Comparison of ENCODE assay signal across 11 mouse cellular contexts in genomic region chr5:31876216-31876974, GRCm38 (mm10).
A peak's percentile ranks its signal among the peaks of the same experiment; 100 is the strongest.
DNase-seq lines count a peak whose midpoint lies in the region.
"Had no signal": no experiment of that assay in that cellular context is flagged by ENCODE, and none has a peak within 500 bp of the region (broad histone marks: within the 10 kb centered on the region; RNA-seq: fewer than 3 reads in every experiment).

No protein-coding gene starts in this region.

- no peak overlapping the region for H3K4me3 ChIP-seq in heart, embryonic 10.5 days
- H3K4me3 ChIP-seq: neural tube, embryonic 15.5 days had no signal

- no peaks in the 10 kb centered on the region for H3K27me3 ChIP-seq in heart, embryonic 10.5 days (ENCODE audit: insufficient read depth, poor library complexity, severe bottlenecking)
- H3K27me3 ChIP-seq: neural tube, embryonic 15.5 days had no signal

- DNase-seq in adrenal gland, postnatal 10 days, result peak; percentile 22
- no peak for DNase-seq in adrenal gland, postnatal 36 days
- peak; percentile 31 for DNase-seq in 416B (ENCODE audit: low read depth)
- no peak for DNase-seq in heart, embryonic 10.5 days (ENCODE audit: low spot score)
- peak; percentile 49 for DNase-seq in kidney, postnatal 14 days
- no peak for DNase-seq in spleen, postnatal 10 days (ENCODE audit: low spot score in 2 of 2)
- DNase-seq in urinary bladder, postnatal 36 days (ENCODE audit: low spot score in 2 of 2), result no peak
- DNase-seq in adrenal gland, adult 18-20 months (ENCODE audit: low spot score in 2 of 2), result no peak
- DNase-seq: thymus, postnatal 25 days had no signal

- no peaks in the 10 kb centered on the region for H3K9me3 ChIP-seq in heart, embryonic 10.5 days
- H3K9me3 ChIP-seq: neural tube, embryonic 15.5 days had no signal

- WGBS in heart, embryonic 10.5 days, result 54% methylated on average over 8 of the region's 8 CpGs

- peaks cover 11% of the 10 kb centered on the region for H3K4me1 ChIP-seq in heart, embryonic 10.5 days
- H3K4me1 ChIP-seq: neural tube, embryonic 15.5 days had no signal

- peak overlapping the region; percentile 36; the same call in 1 of the 2 replicates for H3K27ac ChIP-seq in heart, embryonic 10.5 days
- H3K27ac ChIP-seq: macrophage; neural tube, embryonic 15.5 days had no signal

- H3K36me3 ChIP-seq in heart, embryonic 10.5 days, result no peaks in the 10 kb centered on the region
- H3K36me3 ChIP-seq: neural tube, embryonic 15.5 days had no signal

Comparison
In these comparisons a context has a peak if more than half of its experiments do, and no peak if none do; other contexts are left out.
1. DNase-seq: peak in adrenal gland, postnatal 10 days (single experiment), 416B (single experiment) and kidney, postnatal 14 days (single experiment); none in adrenal gland, postnatal 36 days (0 of 2), heart, embryonic 10.5 days (single experiment), spleen, postnatal 10 days (0 of 2), urinary bladder, postnatal 36 days (0 of 2) and adrenal gland, adult 18-20 months (0 of 2).